ENCODE assay signal across 11 mouse cellular contexts in the genomic region with DNA sequence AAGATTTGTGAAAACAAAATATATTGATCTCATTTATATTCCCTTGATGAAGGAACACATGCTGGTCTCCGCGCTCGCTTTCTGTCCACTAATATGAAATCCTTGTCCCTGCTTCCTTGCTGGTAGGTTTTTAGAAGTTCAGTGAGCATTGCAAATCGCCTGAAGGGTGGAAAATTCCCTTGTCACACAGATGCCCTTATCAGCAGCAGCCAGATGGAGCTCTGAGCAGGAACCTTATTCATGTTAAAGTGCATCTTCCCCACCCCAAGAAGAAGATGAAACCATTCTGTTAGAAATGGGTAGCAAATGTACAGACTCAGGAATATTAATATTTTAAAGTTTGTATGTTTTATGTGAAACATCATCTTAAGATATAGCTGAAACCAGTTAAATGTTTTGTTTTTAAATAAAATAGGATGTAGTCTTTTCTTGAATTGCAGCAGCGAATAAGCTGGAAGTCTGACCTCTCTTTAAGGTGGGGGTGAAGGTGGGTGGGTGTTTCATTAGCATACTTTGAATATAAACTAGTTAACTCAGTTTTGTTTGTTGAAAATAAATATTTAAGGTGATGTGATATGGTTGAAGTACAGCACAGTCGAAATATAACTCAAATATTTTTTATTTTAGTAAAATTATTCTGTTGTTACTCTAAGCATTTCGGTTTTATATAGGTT. TPM values are rescaled to one million over a fixed set of nuclear protein-coding genes. Genes with fewer than 3 reads are reported as not detected.
DNase-seq lines count a peak whose midpoint lies in the region; ATAC-seq and TF ChIP-seq lines count a peak whose summit lies in the region.
"Had no signal": no experiment of that assay in that cellular context is flagged by ENCODE, and none has a peak within 500 bp of the region (broad histone marks: within the 10 kb centered on the region; RNA-seq: fewer than 3 reads in every experiment).

No protein-coding gene starts in this region.

- H3K4me2 ChIP-seq in midbrain, embryonic 11.5 days: no peak overlapping the region
- peak overlapping the region; percentile 44; the same call in 1 of the 2 replicates for H3K4me2 ChIP-seq in liver, postnatal 0 days (ENCODE audit: low read depth, low read length)
- H3K4me2 ChIP-seq: forebrain, embryonic 13.5 days; hindbrain, embryonic 13.5 days; lung, embryonic 14.5 days had no signal

- H3K4me1 ChIP-seq in midbrain, embryonic 10.5 days: no peaks in the 10 kb centered on the region
- no peaks in the 10 kb centered on the region for H3K4me1 ChIP-seq in midbrain, embryonic 11.5 days (ENCODE audit: control insufficient read depth, insufficient read depth, low read length)
- H3K4me1 ChIP-seq in liver, postnatal 0 days (ENCODE audit: insufficient read depth): no peaks in the 10 kb centered on the region
- H3K4me1 ChIP-seq: forebrain, embryonic 13.5 days; hindbrain, embryonic 13.5 days had no signal

- H3K4me3 ChIP-seq in midbrain, embryonic 10.5 days: no peak overlapping the region
- H3K4me3 ChIP-seq in midbrain, embryonic 11.5 days (ENCODE audit: low read depth, low read length): no peak overlapping the region
- no peak overlapping the region for H3K4me3 ChIP-seq in liver, postnatal 0 days (ENCODE audit: low read depth, low read length)
- H3K4me3 ChIP-seq: forebrain, embryonic 13.5 days; hindbrain, embryonic 13.5 days had no signal

- H3K9ac ChIP-seq in midbrain, embryonic 11.5 days (ENCODE audit: low read length): no peak overlapping the region
- H3K9ac ChIP-seq in liver, postnatal 0 days (replicated peaks): no peak overlapping the region
- H3K9ac ChIP-seq: forebrain, embryonic 13.5 days; hindbrain, embryonic 13.5 days; lung, embryonic 14.5 days had no signal

- no peak for ATAC-seq in midbrain, embryonic 11.5 days (ENCODE audit: low FRiP score)
- ATAC-seq in liver, postnatal 0 days: peak; percentile 98
- ATAC-seq: forebrain, embryonic 13.5 days had no signal

- peak; percentile 97 for TF ChIP-seq EP300 in liver, postnatal 0 days (IDR thresholded peaks at IDR 0.05; ENCODE audit: low read depth)

- H3K27me3 ChIP-seq in midbrain, embryonic 10.5 days (ENCODE audit: low read depth, poor library complexity, severe bottlenecking): no peaks in the 10 kb centered on the region
- H3K27me3 ChIP-seq in midbrain, embryonic 11.5 days (ENCODE audit: control insufficient read depth, insufficient read depth, low read length): no peaks in the 10 kb centered on the region
- H3K27me3 ChIP-seq in liver, postnatal 0 days (ENCODE audit: insufficient read depth, low read length): no peaks in the 10 kb centered on the region
- H3K27me3 ChIP-seq: forebrain, embryonic 13.5 days; hindbrain, embryonic 13.5 days had no signal

- TF ChIP-seq CTCF in liver, postnatal 0 days (IDR thresholded peaks at IDR 0.05; ENCODE audit: low read depth): no peak; the same call in 1 of the 2 replicates

- peak; percentile 18 for DNase-seq in midbrain, embryonic 10.5 days (ENCODE audit: low spot score)
- DNase-seq in midbrain, embryonic 11.5 days (ENCODE audit: low spot score, missing footprints): no peak
- DNase-seq in c-Kit-positive CD71-positive TER-119-positive erythroid progenitor cells, embryonic 14.5 days (ENCODE audit: low spot score): peak; percentile 92
- DNase-seq in liver, postnatal 0 days: peak; percentile 71
- peak; percentile 64 to 70 for DNase-seq in spleen, postnatal 4 days (ENCODE audit: low spot score in 2 of 2)
- no peak for DNase-seq in yolk sac, embryonic 10.5 days (ENCODE audit: low spot score)
- no peak for DNase-seq in urinary bladder, postnatal 4 days (ENCODE audit: low spot score in 2 of 2)
- DNase-seq: kidney, postnatal 10 days; lung, embryonic 14.5 days had no signal

- WGBS in midbrain, embryonic 10.5 days: 88% methylated on average over 7 of the region's 7 CpGs
- 77% methylated on average over 7 of the region's 7 CpGs for WGBS in midbrain, embryonic 11.5 days
- 78% methylated on average over 7 of the region's 7 CpGs for WGBS in liver, postnatal 0 days (ENCODE audit: insufficient replicate concordance)

- H3K27ac ChIP-seq in midbrain, embryonic 10.5 days (replicated peaks): no peak overlapping the region
- no peak overlapping the region for H3K27ac ChIP-seq in midbrain, embryonic 11.5 days (ENCODE audit: low read depth, low read length)
- H3K27ac ChIP-seq in liver, postnatal 0 days (ENCODE audit: low read depth): peak overlapping the region; percentile 55; the same call in 1 of the 2 replicates
- H3K27ac ChIP-seq: forebrain, embryonic 13.5 days; hindbrain, embryonic 13.5 days had no signal

- peaks cover 70% of the 10 kb centered on the region for H3K36me3 ChIP-seq in midbrain, embryonic 10.5 days
- no peaks in the 10 kb centered on the region; the same call in 1 of the 2 replicates for H3K36me3 ChIP-seq in midbrain, embryonic 11.5 days (ENCODE audit: control insufficient read depth, insufficient read depth, low read length)
- peaks cover 18% of the 10 kb centered on the region for H3K36me3 ChIP-seq in liver, postnatal 0 days (replicated peaks; ENCODE audit: insufficient read depth, low read length)

- no peaks in the 10 kb centered on the region for H3K9me3 ChIP-seq in midbrain, embryonic 10.5 days (replicated peaks)
- H3K9me3 ChIP-seq in midbrain, embryonic 11.5 days (ENCODE audit: control insufficient read depth, low read length): no peaks in the 10 kb centered on the region
- no peaks in the 10 kb centered on the region for H3K9me3 ChIP-seq in liver, postnatal 0 days (ENCODE audit: low read length)
- H3K9me3 ChIP-seq: forebrain, embryonic 13.5 days; hindbrain, embryonic 13.5 days had no signal

RNA-seq across cellular contexts. Expression of a gene that starts 39.7 kb away (rescaled TPM):
- polyA plus RNA-seq in midbrain, embryonic 10.5 days (2016; fragmentation: Nextera tagmentation; extraction: Ambion mirVana): not detected in 2 replicates
- polyA plus RNA-seq in midbrain, embryonic 11.5 days (2014; fragmentation: Nextera tagmentation; extraction: Ambion mirVana): not detected in 2 replicates
- not detected in 2 replicates for polyA plus RNA-seq in liver, postnatal 0 days (2015; fragmentation: Nextera tagmentation; extraction: Ambion mirVana)

Comparison
In these comparisons a context has a peak if more than half of its experiments do, and no peak if none do; other contexts are left out.
1. DNase-seq: peak in midbrain, embryonic 10.5 days (single experiment), c-Kit-positive CD71-positive TER-119-positive erythroid progenitor cells, embryonic 14.5 days (single experiment), liver, postnatal 0 days (single experiment) and spleen, postnatal 4 days (2 of 2); none in midbrain, embryonic 11.5 days (single experiment), yolk sac, embryonic 10.5 days (single experiment) and urinary bladder, postnatal 4 days (0 of 2).